Mouse (Mus musculus) 3T3-L1 (cell line): ENCODE measurements around the gene Magohb.
"Not testable (repeated sequence)": the region's sequence is repeated elsewhere in the genome, so short reads cannot be mapped to it uniquely, and the experiment has no call there.

ENCODE experiments used
- DNase-seq: peaks from one replicate; pipeline ENCODE4 v3.0.0-alpha.2; 2015; ENCODE audit warnings: low read depth, low spot score

The Magohb gene

DNA sequence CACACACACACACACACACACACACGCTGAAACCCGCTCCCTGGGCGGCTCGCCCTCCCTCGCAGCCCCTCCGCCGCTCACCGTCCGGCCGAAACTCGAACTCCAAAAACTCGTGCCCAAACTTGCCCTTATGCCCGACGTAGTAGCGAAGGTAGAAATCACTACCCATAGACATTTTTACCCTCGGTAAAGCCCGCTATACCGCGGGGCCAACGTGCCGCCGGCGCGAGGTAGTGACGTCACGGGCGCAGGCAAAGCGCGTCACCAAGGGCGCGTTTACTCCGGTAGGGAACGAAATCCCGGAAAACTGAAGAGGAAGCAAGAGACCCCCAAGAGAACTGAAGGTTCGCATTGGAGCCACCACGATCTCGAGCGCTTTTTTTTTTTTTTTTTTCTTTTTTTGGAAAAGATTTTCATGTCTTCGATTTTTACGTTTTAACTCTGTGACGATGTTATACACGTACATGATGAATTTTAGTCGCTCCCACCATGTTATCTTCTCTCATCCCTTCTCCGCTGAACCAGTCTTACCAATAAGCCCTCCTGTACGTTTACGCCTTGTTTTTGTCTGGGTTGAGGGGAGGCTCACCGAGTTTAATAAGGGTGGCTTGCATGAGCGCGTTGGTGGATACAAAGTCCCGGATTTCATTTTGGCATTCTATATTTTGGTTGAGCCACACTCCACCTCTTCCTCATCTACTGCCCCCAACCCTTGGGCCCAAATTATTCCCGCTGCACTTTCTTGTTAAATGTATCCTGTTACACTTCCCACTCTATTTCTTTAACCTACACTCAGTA, at the start of gene Magohb:
TSS of gene Magohb (minus strand) at position 254 of the 798 bp plus-strand sequence.
- DNase-seq, result peak; percentile 60

DNA sequence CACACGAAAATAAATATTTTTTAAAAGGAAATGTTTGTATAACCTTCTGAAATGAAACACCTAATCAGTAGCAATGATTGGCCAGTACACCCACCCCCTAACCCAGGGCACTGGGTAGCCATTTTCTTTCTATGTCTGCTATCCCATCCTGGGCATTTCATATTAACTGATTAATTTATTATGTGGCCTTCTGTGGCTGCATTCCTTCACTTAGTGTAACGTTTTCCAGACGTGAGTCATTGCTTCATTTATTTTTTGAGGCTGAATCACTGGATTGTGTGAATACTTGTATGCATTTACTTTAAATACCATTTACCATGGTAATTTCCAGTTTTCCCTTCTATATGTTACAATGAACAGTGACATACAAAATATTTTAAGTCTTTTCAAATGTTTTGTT, 47.0 kb upstream of the Magohb start:
- peak; percentile 85 for DNase-seq

DNA sequence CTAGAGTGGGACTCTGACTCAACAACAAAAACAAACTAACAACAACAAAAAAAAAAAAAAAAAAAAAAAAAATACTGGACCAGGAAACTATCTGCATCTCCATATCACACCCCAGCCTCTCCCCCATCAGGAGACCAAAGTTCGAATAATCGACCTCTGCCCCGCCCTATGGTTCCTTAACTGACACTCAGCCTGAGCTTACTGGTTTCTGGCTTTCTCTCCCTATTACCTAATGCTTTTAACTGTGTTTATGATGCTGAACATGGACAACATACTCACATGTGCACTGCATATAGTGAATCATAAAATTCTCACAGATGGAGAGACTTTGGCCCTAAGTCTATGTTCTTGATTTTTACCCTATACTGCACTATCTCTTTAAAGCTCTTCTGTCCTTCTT, 46.3 kb upstream of the Magohb start:
- DNase-seq, result peak; percentile 51

DNA sequence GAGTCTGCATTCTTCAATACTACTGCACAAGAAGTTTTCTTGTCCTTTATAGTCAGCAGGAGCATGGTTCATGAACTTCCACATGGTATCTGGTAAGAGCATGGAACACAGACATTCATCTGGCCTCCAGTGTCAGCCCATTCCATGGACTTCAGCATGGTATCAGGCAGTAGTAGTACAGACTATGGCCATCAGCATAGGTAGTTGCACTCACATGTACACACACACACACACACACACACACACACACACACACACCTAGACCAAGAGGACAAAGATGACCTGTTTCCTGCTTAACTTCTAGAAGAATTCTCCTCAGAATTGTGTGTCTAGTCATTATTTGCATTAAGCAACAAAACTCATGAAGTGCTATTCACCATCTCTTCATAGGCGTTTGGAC, 45.7 kb upstream of the Magohb start:
- DNase-seq, result no peak

DNA sequence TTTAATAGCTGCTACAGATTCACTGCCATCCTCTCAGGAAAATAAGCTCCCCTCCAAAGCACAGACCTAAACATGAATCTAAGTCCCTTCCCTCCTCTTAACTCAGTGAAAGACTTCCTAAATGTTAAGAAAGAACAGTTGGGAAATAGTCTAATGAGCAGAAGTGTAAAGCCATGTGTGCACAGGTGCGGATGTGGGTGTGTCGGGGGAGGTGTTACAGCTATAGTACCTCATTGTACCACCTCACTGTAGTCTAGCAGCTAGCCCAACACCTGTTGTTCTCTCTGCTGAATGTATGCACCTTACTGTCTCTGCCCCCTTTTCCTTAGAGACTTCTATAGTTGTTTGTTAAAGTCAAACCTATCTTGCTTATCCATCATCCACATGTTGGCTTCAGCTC, 34.0 kb upstream of the Magohb start:
- no peak for DNase-seq

DNA sequence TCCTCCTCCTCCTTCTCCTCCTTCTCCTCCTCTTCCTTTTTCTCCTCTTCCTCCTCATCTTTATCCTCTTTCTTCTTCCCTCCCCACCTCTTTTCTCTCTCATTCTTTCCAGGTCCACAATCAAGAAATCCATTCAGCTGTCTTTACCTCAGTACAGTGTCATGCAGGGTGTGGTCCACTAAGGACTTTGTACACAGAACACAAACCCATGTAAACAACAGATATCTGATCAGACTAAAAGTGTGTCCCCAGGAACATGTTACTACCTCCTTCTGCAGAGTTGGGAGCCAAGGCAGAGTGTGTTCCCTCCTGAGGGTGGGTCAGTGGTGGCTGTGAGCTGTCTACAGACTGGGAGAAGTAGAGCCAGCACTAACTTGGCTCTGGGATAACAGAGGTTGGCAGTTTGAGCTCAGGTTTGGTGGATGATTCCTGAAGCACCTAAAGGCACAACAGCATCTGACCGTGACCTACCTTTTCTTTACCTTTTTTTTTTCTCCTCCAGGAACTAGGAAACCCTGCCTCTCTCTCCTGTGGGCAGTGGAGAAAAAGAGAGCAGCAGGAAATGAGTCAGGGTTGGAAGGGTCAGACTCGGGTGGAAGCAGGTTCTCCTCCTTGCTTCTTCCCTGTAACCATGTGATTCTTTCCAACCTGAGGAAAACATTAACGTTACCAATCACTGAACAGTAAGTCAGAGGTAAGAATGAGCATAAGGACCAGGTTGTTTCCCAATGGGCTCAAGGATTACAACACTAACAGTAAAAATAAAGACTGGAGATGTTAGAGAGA, 29.0 kb upstream of the Magohb start:
- peak; percentile 38 for DNase-seq

DNA sequence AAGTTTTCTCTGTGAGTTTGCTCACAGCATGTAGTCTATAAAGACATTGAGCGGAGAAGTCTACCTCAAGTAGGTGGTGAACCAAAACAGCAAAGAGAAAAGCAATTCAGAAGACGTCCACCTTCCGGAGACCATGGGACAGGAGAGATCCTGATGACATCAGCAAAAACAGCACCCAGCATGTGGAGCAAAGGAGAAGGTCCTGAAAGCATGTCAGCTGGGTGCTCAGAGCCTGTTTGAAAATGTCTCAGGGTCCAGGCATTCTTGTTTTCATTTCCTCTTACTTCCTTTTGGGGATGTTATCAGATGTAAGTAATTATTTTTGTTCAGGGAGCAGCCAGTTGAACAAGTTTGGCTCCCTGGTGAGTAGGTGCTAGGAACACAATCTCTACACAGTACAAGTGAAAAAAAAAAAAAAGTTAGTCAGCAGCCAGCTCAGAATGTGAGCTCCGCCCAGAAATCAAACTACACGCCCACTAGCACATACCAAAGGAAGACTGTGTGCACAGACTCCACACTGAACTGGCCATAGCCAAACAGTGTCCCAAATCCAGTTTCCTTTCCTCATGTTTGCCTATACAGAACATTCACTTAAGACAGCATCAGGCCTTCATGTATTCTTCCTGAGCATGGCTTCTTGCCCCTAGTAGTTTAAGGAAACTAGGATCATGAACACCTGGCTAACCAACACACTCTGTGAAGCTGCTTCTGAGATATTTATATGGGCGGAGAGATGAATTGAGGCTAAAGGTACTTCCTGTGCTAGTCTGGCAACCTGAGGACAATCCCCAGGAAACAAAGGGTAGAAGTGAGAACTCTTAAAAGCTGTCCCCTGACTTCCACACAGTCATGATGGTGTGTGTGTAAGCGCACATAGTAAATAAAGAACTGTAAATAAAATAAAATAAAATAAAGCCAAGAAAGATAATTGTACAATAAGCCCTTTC, 23.4 kb upstream of the Magohb start:
- DNase-seq, result peak; percentile 83

DNA sequence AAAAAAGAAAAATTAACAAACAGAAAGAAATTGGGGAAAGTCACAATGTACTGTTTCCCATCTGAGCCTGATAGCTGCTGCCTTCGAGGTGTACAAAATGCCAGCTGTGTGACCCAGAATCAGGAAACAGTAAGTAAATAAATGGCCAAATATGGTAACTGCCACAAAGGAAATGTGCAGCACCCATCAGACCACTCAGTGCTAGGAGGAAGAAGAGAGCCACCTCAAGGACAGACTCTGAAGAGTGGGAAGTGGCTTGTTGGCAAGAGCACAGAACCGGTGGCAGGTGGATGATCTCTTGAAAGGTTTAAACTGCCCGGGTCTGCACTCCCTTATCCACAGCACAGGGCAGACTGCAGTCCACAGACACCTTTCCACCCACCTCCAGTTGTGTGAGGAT, 15.0 kb upstream of the Magohb start:
- no peak for DNase-seq

DNA sequence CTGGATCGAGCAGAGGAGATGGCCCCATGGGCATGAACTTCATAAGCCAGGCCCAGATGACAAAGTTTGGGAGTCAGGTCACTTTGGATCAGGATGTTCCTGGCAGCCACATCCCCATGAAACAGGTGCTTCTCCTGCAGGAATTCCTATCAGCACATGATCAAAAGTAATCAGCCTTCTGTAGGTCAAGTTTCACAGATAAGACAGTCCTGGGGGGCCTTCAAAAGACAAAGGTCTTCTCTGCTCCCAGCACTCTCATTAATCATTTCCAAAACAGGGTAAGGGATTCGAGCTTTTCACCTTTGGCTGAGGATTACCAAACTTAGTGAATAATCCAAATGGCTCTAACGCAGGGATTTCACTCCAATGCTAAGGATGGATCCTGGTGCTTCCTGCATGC, 11.7 kb upstream of the Magohb start:
- no peak for DNase-seq

DNA sequence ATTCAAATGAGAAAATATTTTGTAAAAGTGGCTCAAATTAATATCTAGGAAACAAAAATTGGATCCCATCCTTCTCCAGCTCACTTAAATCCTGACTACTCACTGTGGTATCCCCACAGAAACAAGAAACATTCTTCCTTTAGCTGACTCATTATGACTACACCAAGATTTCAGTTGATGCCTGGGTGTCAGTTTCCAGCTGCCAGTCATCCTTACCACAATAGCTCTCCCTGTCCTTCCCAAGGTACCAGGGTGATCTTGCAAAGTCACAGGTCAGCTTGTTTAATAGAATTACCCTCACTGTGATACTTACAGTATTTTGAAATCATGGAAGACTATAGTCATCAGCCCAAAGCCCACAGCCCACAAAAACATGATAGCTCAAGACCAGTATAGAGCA, 5.5 kb upstream of the Magohb start:
- peak; percentile 93 for DNase-seq

DNA sequence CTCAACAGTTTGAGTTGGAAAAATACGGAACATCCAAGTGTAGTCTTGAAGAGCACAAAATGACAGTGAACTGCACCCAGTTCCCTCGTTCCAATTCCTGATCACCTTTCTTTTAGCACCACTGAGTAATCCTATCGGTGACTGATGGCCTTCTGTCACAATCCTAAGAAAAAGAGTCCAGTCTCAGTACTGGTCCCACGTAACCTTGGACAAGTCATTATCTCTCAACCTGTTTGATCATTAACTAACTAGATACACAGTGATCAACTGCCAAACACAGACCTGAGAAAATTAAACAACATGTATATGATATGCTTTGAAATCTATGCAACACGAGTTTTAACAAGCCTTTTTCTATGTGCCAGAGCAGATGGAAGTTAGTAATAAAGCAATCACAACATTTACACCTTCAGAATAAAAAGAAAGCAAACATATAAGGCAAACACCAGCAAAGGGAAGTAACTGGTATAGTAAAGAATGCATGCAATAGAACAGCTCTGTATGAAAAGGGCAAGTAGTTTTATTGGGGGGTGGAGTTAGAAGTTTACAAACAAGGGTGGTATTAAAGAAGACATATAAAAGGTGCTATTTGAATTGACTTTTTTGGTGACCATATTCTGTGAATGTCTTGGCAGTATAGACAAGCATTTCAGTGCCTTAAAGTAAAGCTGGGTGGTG, 1.5 kb upstream of the Magohb start:
- DNase-seq, result no peak

DNA sequence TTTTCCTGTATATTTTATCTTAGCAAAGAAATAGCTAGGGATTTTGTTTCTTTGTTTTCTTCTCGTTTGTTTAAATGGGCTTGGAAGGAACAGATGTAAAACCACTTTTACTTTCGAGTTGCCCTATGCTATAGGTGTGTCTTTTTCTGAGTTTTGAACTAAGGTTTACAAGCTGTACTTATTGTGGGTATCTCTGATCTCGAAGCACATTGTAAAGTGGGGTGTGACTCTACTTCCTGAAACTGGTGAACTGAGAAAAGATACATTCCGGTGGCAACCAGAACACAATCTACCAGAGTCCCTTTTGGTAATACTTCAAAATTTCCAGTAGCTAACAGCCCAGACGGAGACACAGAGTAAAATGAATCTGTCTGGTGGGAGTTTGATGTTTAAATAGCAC, 872 bp upstream of the Magohb start:
- no peak for DNase-seq

DNA sequence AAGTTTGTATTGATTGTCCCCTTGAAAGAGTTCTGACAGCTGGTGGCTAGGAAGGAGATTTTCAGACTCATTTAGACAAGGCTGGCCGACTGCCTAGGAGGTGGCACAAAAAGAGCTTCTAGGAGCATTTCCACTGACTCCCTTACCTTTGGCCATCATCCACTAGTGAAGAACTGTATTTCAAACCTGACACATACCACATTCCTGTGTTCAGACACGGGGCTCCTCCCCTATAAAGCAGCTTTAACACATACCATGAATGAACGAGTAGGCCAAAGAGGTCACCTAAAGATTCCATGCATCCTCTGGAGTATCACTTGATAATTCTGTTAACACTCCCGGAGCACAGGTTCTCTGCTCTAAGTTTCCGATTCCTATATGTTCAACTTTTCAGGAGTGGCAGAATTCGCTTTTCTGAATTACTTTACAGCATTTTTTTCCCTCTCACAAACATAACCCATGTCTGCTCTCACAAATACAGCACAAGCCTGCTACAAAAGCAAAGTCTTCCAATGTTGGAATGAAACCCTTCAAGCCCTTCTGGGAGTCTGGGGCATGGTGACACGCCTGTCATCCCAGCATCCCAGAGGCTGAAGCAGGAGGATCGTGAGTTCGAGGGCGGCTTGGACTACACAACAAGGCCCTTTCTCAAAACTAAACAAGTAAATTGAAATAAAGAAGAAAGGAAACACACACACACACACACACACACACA, 611 bp downstream of the Magohb start:
- peak; percentile 57 for DNase-seq

DNA sequence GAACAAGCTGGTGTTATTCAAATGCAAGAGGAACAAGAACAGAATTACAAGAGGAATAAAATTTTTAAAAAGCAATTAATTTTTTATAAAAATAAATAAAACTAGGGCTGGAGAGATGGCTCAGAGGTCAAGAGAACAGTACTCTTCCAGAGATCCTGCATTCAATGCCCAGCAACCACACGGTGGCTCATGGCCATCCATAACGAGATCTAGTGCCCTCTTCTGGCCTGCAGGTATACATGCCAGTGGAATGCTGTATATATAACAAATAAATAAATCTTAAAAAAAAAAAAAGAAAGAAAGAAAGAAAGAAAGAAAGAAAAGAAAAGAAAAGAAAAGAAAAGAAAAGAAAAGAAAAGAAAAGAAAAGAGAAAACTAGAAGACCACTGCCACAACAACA, 2.6 kb downstream of the Magohb start:
- peak; percentile 82 for DNase-seq

DNA sequence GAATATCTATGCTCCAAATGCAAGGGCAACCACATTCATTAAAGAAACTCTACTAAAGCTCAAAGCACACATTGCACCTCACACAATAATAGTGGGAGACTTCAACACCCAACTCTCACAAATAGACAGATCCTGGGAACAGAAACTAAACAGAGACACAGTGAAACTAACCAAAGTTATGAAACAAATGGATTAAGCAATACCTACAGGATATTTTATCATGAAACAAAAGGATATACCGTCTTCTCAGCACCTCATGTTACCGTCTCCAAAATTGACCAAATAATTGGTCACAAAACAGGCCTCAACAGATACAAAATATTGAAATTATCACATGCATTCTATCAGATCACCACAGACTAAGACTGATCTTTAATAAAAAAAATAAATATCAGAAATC, 14.9 kb downstream of the Magohb start:
- DNase-seq, result not testable (repeated sequence)

DNA sequence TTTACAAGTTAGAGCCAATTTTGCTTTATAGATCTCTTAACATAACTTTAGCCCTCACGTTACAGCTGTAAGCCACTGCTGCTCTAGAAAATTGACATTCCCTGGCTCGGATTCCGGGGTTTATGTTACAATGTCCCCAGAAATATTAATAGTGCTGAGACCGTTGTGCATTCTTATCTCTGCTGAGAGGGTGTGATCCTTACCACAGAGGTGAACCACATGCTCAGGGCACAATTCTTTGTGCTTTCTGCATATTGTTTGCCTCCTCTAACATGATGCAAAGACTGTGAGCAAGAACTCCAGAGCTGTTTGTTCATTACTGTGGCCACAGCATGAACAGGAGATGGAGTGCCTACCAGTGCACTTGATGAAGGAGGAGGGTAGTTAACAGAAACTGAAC, 16.4 kb downstream of the Magohb start:
- no peak for DNase-seq

DNA sequence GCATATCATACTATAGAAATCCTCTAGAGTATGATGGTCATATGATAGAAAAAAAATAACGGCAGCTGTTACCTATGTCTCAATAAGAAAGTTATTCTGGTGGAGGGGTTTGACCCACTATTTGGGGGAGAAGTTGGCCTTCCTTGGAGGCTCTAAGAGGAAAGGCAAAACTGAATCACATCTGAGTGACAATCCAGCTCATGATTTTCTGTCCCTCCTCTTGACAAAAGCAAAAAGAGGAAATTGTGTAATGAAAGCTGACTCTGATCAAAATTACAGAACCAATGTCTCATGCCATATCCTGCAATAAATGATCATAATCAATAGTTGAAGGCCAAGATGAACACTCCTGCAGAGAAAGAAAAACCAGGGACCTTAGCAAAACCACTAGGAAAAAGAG, 20.7 kb downstream of the Magohb start:
- DNase-seq, result no peak

DNA sequence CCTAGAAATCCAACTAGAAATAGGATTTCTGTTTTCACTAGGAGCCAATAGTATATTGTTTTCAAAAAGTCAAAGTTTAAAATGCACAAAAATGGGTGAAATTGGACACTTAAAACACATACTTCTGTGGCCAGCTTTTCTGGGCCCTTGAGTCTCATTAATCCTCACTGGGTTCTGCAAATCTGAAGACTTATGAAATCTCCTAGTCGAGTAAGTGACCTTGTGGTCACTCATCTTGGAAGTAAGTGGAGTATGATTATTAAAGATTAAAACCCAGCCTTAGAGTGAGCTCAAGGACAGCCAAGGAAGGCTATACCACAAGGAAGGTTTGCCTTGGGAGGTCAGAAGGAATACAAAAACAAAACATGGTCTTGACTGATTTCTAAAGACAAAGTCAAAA, 22.7 kb downstream of the Magohb start:
- DNase-seq, result no peak

DNA sequence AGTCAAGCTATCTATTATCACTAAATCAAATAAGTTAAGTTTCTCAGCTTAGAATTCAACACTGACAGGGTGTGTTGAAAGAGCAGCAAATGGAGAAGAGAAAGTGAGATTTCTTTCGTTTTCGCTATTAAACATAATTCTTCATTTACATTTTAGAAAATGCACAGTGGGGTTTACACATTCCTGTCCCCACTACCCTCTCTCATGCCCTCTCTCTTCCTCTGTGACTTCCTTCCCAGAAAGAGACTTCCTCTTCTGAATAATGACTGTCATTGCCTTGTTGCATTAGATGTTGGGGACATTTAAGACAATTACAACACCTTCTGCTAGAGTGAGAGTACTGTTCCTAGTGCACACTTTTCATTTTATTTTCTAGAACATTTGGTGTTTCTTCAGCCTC, 23.4 kb downstream of the Magohb start:
- DNase-seq, result no peak

DNA sequence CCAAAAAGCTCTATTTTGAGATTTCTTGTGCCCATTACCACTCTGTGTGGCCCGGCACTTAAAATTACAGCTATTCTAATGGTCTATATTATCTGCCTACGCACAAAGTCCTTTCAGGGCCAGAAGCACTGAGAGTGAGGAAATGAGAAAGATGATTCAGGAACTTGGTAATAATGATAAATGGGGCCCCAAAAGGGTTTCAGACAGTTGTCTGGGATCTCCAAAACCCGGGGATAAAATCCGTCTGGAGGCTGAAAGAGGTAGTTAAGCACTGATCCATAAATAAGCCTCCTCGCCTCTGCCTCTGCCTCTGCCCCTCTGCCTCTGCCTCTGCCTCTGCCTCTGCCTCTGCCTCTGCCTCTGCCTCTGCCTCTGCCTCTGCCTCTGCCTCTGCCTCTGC, 28.9 kb downstream of the Magohb start:
- no peak for DNase-seq

DNA sequence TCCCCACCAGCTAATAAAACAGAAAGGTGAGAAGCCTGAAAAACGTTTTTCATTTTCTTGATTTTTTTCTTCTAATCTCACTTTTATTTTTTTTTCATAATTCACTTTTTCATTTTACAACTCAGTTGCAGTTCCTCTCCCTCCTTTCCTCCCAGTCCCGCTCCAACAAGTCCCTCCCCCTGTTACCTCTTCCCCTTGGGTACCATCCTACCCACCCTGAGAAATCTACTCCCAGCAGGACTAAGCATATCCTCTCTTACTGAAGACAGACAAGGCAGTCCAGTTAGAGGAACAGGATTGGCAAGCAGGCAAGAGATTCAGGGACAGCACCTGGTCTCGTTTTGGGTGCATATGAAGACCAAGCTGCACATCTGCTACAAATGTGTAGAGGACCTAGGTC, 30.3 kb downstream of the Magohb start:
- DNase-seq, result no peak
